Mouse (Mus musculus) MEL-GATA-1-ER (cell line): ENCODE measurements at regions not wholly inside any gene's neighbourhood (a gene's known extent, or its start where the extent isn't known, plus 50 kb on each side); places are given as distances from the start of the nearest gene placed in this dataset.

Source experiments
- DNase-seq: peaks from one replicate; pipeline ENCODE4 v3.0.0-alpha.2; 2012; ENCODE audit warnings: low read depth; ENCODE audit errors: extremely low read depth

- no peak for DNase-seq
Measured at GRCm38 (mm10) chr9:120676771-120677170, 105.5 kb downstream of the Rpl14 start.

DNA sequence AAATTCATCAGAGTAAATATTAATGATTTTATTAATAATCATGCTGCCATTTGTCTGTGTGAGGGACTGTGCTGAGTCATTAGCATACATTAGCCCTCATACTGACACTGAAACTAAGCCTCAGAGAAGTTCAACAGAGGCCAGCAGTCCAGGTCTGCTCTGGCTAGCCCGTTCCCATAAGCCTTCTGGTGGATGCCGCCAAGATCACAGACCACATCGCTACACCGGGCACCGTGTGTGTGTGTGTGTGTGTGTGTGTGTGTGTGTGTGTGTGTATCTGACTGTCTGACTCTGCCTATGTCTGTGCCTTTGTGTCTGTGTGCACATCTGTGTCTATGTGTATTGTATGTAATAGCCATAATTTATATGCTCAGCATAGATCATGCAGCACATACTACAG lies 106.0 kb downstream of the Rpl14 start:
- no peak for DNase-seq

- DNase-seq = no peak
Measured at GRCm38 (mm10) chr9:120679822-120680426, 108.7 kb downstream of the Rpl14 start.

DNA sequence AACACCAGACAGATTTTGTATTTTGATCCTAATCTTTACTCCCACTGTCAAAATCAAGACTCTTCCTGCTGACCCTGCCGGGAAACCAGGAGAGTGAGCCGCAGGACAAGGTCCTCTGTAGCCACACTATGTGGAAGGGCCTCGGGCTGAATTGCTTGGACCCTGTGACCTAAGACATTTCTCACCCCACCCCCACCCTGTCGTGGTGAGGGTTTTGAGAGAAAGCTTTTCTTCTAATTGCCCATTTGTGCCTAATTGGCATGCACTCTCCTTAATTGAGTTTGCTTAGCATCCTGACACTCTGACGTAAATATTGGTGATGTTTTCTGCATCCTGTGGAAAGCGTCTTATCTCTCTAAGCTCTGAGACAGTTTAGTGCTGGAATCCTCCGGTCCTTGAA lies 110.2 kb downstream of the Rpl14 start:
- no peak for DNase-seq

DNA sequence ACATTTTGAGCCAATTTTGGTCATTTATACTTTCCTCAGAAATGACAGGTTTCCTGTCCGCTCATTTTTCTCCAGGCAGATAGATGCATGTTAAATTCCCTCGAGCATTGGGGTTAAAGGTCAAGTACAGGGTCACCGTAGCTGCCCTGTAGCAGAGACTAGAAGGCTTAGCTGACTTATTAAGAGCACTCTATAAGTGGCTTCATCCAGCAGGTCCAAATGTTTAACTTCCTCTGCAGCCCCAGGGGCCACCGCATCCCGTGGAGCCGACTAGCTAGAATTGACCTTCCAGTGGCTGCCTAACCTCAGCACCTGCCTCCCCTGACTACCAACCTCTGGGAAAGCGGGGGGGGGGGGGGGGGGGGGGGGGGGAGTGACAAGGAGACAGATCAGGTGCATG lies 114.7 kb downstream of the Rpl14 start:
- no peak for DNase-seq

DNA sequence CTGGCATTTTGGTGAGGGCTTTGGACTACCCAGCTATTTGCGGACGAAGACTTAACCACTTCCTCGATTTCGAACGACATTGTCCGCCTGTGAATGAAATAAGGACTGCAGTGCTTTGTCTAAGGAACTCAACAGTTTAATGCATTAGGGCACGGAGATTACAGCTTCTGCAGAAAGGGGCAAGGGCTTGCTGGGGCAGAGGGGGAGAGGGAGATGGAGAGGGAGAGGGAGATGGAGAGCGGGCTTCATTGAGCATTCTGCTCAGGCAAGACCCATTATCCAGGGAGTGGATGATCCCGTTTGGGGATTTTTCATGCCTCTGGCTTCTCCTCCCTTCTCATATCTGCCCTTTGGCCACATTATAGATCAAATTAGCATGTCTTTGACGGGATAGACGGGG lies 117.8 kb downstream of the Rpl14 start:
- DNase-seq = no peak

- DNase-seq = no peak
Measured at GRCm38 (mm10) chr9:120690510-120690909, 119.3 kb downstream of the Rpl14 start.

DNA sequence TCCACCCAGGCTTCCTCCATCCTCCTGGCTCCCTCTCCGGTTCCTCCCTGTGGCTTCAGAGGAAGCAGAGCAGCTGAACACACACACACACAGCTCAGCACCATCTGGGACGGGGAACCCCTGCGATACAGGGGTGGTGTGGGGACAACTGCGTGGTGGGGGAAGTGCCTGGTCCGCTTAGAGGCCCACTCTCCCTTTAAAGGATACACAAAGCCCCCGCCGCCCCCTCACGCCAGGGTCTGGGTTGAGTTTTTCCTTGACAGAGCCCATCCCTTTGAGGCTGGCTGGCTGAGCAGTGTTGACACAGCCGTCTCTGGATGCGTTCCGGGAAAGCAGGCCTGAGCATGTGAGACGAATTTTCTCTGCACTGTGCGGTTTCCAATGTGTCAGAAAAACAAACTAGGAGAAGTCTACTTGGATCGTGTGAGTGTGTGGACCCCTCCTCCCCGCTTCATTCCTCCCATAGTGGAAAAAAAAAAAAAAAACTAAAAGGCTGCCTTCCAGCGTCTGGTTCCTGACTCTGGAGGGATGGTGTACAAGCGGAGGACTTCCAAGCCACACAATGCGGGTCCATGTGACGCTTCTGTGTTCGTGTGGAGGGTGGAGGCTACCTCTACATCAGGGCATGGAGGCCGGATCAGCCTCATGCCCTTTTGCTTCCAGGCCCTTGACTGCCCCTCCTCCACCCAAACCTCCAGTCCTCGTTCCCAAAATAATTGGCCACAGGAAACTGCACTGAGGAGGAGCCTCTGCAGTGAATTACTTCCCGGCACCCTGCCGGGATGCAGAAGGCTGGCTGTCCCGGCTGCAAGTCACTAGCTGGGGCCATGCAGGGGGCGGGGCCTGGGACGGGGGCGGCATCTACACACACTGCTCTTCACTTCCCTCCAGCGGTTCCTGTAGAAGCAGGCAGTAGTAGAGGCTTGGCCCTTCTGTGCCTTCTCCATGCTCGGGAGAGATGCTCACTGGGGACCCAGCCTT lies 120.0 kb downstream of the Rpl14 start:
- DNase-seq = no peak

- no peak for DNase-seq
Measured at GRCm38 (mm10) chr9:120691971-120692401, 120.7 kb downstream of the Rpl14 start.

DNA sequence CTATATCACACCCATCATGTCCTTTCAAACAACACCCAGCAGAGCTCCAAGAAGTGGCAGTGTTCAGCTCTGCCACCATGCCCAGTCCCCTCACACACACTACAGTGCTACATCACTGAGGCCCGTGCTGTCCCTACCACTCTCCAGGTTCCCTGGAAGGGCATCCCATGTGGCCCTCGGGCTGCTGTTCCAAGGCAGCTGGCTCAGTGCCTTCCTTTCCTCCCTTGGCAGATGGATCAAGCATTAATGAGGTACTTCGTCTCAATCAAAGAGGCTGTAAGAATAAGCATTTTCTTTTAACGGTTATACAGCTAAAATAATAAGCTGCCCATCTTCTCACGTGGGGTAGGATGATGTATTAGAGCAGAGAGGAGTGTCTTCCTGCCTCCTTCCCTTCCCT lies 123.2 kb downstream of the Rpl14 start:
- no peak for DNase-seq

DNA sequence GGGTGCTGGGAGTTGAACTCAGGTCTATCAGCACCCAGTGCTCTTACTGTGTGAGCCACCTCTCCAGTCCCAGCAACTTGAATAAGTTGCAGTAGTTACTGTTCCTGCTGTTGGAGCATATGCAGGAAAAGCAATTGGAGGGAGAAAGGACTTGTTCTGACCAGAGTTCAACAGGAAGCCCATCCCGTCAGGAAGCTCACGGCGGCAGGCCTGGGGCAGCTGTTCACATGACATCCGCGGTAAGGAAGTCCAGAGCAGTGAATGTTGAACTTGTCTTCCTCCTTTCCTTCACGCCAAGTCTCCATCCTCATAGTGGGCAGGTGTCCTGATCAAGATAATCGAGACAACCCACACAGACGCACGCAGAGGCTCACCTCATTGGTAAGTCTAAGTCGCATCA lies 124.7 kb downstream of the Rpl14 start:
- DNase-seq = no peak

- no peak for DNase-seq
Measured at GRCm38 (mm10) chr9:120697749-120698148, 126.5 kb downstream of the Rpl14 start.

DNA sequence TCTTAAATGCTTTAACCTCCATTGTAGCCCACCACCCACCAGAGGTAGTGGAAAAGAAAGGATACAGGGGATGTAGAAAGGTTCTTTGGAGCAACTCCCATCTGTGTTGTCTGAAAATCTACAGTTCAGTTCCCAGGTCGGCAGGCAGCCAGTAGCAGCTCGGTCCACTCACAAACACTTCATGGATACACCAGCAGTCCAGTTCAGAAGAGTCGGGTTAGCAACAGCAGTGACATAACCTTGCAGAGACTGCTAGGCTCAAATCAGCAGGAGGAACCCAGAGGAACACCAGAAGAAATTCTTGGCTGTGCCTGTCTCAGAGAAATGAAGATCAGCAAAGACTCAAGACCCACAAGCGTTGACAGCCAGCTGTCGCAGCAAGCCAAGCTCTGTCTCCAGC lies 128.5 kb downstream of the Rpl14 start:
- DNase-seq = no peak

DNA sequence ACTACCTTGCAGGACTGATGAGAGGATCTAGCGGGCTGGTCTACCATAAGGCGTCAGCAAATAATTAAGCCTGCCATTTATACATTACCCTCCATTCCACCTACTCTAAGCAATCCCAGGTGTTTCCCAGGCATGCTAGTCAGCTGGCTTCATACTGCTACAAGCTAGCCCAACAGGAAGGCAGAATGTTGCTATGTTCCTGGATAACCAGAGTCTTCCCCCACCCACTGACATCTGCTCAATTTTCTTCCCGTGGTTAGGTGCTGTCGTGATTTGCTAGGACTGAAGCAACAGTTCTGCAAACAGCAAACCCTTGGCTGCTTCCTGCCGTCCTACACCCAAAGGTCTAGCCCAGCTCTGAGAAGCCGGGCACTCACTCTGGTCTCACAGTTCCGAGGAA lies 131.6 kb downstream of the Rpl14 start:
- DNase-seq = no peak

GRCm38 (mm10) chr9:120703291-120703930 lies 132.2 kb downstream of the Rpl14 start:
- no peak for DNase-seq

DNA sequence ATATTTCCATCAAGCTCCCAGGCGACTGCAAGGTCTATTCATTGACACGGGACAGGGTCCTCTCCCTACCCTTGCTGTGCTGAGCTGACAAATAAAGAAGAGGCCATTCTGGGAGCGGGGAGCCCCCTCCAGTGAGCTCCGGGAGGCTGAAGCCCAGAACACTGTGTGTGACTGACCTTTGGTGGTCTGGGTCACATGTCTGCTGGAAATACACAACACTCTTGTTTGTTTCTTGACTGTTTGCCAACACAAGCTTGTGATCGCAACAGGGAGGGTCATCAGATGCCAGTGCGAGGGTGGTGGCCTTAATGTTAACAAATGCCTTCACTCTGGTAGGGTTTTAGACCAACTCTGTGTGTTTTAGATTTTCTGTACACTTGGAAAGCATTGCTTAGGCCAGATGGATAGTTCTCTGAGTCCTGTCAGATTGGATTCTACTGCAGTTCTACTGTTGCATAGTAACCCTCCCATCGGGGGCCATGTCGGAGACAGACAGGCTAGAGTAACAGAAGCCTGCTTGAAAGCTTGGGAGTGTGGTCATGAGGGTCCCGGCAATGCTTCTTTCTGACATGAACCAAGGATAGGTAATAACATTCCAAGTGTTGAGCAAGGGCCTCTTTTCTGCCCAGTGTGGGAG lies 135.4 kb downstream of the Rpl14 start:
- DNase-seq = no peak

DNA sequence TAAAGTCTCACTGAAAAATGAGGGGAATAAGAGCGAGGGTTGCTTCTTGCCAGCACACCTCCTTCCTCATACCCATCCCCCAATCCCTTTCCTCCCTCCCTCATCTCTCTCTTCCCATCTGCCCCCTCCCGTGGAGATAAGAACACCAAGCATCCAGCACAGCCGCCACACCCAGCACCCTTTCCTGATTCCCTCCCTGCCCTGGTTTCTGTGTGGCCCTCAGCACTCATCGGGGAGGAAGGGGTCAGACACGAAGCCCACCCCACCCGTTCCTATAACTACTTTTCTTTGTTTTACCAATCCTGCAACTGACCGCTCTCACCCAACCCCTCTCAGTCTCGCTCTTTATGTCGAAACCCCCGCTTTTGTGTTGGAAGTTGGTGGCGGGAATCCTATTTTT lies 137.3 kb downstream of the Rpl14 start:
- no peak for DNase-seq

- peak; percentile 55 for DNase-seq
Measured at GRCm38 (mm10) chr9:120709146-120709655, 138.0 kb downstream of the Rpl14 start.

DNA sequence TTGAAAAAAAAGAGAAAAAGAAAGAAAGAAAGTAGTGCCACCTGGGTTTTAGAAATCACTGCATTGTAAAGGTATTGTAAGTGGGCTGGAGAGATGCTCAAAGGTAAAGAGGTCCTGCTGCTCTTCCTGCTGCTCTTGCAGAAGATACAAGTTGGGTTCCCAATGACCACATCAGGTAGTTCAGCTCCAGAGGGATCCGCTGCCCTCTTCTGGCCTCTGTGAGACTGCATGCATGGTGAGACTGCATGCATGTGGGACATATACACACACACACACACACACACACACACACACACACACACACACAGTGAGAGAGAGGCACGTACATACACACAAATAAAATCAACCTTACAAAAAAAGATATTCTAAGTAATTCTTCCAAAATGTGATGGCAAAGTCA lies 141.7 kb downstream of the Rpl14 start:
- no peak for DNase-seq

DNA sequence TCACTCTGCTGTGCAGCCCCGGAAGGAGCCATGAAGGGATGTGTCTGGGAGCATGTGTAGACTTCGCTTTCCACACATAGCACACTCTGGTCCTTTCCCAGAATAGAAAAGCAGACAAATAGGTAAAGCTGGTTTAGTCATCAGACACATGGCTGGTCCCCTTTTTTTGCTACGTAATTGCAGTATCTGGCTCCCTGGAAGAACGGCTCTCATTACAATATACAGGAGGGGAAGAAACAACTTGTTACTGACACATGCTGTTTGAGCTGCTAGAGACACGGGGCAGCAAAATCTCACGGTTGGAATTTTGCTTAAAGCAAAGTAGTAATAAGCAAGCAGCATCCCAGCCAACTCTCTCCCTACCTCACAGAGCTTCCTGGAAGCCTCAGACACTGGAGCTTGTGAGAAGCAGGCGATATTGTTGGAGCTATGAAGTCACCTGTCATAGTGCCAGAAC lies 144.4 kb downstream of the Rpl14 start:
- DNase-seq = no peak

DNA sequence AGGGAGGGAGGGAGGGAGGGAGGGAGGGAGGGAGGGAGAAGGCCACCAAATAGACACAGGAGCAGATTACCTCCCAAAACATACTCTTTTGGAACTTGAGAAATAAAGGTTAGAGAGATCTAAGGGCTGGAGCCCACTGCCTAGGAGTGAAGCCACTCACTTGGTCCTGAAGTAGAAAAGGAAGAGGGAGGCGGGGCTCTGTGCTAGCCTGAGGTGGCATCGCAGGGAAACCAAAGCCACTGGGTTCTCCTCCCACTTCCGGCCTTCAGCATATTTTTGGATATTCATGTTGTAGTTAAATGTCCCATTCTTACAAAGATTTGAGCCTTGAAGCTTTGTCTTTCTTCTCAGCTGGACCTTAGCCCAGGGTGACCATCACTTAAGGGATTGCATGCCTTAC lies 147.6 kb downstream of the Rpl14 start:
- DNase-seq = no peak
